Mouse (Mus musculus): ENCODE measurements around the gene Bcs1l.

Bcs1l gene

DNA sequence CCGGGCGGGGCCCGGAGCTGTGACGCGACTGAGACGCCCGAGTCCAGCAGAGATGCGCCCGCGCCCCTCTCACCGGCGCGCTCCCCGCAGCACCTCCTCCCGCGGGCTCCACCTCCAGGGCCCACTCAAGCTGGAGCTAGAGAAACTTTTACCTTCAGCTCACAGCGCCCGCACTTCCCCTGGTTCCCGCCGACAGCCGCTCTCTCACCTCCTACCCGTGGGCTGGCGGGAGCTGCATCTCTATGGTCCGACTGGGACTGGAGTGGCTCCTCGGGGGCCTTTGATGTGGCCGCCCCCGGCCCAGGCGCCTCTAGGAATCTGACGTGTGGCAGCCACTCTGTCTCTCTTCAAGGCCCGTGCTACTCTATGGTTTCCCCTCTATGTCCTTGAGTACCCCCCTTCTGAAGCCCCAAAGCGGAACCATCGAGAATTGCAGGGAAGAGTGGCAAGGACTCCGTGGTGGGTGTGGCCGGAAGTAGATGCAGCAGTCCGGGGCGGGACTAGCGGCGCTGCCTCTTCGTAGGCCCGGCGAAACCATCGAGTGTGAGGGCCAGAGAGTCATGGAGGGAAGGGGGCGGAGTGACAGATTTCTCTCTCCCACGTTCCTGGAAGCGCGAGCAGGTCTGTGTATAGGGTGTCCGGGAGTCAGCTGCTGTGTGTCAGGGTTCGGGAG lies at the start of gene Bcs1l, which contains the start of gene Zfp142:
TSS of gene Bcs1l (plus strand) at position 517 of the 673 bp plus-strand sequence.
TSS of gene Zfp142 (minus strand) at position 474 of the 673 bp plus-strand sequence.
- peak; percentile 100 for DNase-seq

DNA sequence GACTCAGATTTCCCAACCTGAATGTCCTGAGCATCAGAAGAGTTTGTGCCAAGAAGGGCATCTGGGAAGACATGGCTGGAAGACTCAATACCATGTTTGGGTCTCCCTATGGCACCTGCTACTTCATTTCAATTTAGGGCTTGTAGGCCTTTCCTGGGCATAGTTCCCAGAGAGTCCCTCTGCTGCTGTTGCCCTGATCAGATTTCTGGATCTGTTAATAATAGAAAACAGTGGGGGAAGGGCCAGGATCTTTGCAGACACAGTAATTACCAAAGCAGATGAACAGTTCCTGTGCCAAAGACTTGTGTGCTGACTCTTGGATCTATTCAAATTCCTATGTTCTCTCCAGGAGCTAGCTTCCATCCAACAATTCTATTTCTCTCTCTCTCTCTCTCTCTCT lies 49.4 kb upstream of the Bcs1l start:
- DNase-seq = no peak

DNA sequence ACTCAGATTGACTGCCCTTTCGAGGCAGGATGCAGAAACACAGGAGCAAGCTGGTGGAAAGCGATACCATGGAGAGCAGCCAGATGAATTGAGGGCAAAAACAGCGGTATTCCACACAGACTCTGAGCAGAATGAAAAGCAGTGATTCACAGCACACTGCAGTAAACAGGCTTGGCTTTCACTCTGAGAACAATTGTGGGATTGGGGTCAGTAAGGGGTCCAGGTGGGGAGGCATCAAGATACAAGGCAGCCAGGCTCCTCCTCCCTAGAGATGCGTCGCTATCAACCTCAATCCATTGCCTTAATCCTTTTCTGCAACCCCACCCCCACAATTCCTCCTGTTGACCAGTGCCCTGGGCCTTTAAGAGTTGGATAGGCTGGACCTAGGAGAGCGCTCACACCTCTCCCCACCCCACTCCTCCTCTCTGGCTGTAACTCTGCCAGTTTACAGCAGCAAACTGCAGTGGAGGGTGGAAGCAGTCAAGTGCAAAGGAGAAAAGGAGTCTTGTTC lies 45.6 kb upstream of the Bcs1l start, which contains the start of gene Plcd4:
TSS of gene Plcd4 (plus strand) at position 438 of the 511 bp plus-strand sequence.
- DNase-seq = peak; percentile 3

DNA sequence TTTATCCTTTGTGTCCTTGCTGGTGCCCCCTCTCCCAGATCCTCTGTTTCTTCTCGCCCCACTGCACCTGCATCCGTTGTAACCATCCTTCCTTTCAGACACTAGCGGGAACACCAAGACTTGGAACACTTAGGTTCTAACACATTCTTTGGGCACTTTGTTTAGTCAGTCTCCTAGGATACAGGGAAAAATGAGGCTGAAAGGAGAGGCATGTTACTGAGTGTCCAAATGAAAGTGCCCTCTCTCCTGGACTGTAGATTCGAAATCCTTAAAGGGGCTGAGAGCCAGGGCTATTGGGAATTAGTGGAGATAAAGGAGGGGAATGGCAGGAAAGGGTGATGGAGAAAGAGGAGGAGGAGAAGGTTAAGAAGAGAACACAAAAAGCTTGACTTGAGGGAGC lies 43.9 kb upstream of the Bcs1l start, which contains the start of gene Usp37:
TSS of gene Usp37 (minus strand) at position 101 of the 400 bp plus-strand sequence.
- no peak for DNase-seq

DNA sequence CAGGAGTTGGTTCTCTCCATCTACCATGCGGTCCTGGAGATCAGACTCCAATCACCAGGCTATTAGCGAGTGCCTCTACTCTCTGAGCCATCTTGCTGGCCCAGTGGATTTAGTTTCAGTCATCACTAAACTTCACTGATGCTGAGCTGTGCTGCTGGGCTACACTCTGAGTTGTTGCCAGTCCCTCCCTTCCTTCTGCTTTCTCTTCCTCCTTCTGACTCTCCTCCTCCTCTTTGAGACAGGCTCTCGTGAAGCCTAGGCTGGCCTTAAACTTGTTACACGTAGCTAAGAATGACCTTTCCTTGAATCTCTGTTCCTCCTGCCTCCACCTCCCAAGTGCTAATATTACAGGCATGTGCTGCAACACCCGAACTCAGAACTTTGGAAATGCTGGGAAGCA lies 29.0 kb upstream of the Bcs1l start:
- no peak for DNase-seq

DNA sequence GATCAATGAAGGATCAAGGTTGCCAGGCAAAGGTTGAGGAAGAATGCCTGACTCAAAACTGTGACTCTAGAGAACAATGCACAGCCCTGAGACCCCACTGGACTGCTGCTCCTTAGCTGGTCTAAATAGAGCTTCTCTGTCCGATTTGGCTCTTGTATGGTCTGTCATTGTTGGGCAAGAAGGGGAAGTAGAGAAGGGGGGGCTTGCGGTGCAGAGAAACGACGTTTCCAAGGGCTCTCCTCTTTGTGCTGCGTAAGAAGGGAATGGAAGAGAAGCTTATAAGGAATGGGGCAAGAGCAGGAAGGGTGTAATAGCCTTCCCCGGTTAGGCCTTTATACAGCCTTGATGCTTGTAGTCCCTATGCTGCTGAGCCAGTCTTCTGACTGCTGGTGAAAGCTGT lies 22.3 kb upstream of the Bcs1l start:
- DNase-seq = no peak

DNA sequence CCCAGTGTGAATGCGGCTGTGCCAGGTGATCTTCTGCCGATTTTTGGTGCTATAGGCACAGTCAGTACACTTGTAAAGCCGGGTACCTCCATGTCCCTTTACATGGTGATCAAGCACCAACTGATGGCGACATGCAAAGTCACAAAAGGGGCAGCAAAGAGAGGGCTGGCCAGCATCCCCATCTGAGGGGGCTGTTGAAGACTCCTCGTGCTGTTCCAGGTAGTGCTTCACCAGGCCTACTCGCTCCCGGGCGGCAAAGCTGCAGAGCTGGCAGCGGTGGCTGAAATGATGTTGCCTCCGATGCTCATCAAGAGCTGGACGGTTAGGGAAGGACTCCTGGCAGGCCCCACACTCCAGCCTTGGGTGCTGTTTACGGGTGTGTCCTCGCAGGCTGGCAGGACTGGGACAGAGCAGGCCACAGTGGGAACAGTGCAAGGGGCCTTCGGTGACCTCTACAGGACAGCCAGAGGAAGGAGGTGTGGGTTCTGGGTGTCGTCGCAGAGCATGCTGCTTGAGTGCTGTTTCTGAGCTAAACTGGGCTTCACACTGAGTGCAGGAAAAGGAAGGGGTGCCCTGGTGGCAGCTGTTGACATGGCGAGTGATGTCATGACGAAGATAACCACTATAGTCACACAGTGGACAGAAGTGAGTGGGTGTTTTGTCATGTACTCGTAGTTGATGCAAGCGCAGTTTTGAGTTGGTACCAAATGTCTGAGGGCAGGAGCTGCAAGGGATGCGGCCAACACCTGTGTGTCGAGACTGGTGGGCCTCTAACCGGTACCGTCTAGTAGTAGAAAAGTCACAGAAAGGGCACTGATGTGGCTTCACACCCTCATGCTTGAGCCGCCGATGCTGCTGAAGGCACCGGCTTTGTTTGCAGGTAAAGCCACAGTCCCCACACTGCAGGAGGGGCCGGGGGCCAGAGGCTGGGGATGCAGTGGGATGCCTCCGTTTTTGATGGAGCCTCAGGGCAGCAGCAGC lies 18.1 kb upstream of the Bcs1l start:
- no peak for DNase-seq

DNA sequence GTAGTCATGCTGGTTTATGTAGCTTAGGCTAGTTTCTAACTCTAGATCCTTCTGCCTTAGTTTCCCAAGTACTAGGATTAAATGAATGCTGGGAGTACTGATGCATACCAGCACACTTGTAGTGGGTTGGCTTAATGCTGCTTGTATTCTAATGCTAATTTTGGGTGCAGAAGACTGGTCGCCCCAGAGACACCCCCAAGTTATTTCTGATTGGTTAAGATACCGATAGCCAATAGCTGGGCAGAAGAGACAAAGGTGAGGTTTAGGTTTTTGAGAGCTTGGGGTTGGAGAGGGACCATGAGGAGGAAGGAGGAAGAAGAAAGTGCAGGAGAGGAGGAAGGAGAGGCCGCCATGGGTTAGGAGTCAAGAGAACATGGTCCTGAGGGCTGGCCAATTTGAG lies 5.5 kb upstream of the Bcs1l start:
- no peak for DNase-seq

DNA sequence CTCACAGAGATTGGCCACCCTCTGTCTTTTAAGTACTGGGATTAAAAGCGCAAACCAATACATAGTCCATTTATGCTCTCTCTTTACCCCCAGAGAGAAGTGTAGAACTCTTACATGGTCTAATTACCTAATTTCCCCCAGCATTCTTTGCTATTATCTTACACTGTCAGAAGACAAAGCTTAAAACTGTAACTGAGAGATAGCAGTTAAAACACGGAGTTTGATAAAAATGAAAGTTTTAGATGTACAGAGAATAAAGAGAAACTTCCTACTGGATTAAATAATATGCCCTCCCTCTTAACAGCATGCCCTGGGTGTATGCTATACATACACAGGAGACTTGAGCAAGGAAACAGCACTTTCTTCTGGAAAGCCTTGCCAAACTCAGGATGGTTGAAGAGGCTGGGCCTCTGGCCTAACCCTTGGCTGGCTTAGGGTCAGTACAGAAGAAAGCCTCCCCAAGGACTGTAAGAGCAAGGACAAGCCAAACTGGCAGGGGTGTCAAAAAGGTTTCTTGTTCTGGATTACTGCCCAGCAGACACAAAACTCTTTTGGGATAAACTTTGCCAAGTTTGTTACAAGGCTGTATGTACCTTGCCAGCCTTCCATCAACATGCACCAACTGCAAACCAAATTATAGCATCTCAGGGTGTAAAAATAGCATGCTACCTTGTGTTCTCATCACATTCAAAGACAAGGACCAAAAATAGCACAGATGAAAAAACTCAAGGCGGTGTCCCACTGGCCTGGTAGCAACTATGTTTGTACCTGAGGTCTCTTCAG lies 3.3 kb upstream of the Bcs1l start:
- DNase-seq = no peak

DNA sequence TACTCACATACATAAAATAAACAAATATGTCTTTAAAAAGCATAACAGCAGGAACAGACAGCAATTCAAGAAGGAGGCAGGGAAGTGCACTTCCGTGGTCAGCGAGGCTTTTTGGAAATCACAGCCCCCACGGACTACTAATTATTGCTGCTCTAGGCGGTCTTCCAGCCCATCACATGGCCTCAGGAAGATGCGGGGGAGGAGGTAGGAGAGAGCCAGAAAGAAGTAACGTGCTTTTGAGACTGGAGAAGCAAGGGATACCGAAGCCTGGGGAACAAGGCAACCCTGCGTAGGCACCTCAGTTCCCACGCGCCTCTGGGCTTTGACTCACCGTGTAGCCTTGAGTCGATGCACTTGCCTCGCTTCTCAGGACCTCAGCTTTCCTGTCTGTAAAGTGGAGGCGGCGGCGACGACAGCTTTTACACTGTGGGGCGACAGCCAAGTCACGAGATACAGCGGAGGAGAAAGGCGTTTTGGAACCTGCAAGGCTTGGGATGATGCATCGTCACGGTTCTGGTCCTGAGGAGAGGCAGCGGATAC lies 786 bp upstream of the Bcs1l start:
- DNase-seq = no peak

DNA sequence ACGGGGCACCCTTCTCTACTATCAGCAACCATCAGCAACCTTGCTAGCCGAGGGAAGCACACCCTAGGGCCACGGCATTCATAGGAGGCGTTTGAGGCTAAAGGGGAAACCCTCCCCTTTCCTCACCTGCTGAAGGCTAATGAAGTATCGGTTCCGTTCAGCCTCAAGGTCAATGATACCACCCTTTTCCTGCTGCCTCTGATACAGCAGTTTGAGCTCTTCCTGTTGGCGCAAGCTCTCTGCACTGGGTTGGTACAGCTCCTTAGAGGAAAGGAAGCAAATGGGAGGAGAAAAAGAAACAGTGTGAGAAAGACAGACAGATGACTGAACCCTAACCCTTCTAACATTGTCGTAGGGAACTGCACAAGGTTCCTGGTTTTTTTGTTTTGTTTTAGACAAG lies 6.3 kb downstream of the Bcs1l start:
- DNase-seq = no peak

DNA sequence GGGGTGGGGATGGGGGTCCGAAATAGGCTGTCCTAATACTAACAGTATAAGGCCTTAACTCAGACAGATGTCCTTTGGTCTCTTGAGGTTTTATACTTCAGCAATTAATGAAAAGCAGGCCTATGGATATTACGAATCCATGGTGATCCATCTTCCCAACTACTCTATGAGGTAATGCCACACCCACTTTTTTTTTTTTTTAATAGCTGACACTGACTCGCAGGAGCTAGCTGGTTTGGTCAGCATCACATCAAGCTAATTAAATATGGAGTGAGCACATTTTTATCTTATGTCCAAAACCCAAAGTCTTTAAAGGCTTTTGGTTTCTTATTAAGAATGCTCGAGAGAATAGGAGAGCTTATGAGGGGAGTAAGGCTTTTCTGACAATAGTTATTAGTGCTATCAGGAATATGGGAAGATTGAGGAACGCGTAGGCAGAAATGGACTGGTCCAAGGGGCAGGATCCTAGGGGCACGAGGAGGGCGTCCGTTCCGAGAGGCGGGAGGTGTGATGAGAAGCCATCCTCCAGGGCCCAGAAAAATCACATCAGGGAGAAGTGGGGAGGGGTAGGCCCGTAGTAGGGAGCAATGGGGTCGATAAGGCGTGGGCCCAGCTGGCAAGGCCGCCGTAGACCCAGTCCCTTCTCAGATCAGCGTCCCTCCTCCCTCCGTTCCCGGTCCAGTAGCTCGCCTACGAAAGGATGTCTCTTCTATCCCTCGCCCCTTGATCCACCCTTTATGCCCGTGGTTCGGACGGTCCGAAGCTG lies 12.6 kb downstream of the Bcs1l start:
- no peak for DNase-seq

DNA sequence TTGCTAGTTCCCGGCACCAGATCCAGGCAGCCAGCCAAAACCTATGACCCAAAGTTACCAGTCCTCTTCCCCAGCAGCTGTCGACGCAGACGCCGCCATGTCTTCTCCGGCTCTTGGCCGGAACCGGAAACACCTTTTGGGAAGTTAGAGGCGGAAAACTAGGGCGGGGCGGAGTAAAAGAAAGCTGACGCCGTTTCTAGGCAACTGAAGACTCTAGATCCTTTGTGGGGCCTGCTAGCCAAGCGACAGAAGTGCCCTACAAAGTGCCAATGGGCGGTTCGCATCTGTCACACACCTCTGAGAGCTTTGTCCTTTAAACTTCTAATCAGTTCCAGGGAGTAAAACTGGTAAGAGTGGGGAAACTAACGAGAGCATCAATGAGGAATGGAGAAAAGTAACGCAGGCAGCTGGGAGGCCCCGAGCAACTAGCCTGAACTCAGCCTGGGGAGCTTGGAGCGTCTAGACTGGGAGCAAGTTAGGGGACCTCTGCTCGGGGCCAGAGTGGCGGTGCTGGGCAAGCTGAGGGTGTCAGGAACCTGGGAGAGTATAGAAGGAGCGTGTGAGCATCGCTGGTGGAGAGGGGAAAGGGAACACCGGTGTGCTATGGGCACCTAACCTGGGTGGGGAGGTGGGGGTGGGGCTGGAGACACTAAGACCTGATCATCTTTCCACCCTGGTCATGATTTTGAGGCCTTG lies 13.3 kb downstream of the Bcs1l start, which contains the start of the genes Rnf25 and Stk36:
TSS of gene Rnf25 (minus strand) at position 131 of the 696 bp plus-strand sequence.
TSS of gene Stk36 (plus strand) at position 179 of the 696 bp plus-strand sequence.
- peak; percentile 93 for DNase-seq

DNA sequence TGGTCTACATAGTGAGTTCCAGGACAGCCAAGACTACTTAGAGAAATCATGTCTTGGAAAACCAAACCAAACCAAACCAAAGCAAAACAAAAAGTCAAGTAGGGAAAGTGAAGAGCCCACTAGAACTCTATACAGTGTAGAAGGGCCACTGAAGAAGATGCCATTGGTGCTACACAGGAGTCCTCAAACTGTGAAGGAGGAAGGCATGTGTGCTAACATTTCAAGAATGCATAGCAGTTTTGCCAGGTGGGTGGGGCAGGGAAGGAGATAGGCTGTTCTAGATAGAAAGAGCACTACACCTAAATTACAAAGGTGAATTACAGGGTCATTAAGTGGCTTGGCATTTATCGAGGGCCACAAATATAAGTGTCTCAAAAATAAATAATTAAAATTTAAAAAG lies 36.1 kb downstream of the Bcs1l start:
- peak; percentile 67 for DNase-seq

DNA sequence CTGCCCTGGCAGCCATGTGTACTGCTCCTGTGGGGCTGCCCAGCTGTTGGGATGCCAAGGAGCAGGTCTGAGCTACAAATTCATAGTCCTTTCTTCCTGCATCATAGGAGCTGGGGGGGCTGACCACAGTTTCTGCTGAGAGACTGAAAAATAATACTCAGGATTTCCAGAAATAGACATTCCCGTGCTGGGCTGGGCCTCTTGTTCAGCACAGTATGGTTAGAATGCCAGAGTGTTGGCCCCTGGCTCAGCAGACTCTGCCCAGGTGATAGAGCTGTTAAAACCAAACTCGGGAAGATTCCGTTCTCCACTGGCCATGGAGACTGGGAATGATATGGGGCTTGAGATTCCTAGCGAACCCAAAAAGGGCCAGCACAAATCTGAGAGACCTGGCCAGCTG lies 38.0 kb downstream of the Bcs1l start:
- no peak for DNase-seq

DNA sequence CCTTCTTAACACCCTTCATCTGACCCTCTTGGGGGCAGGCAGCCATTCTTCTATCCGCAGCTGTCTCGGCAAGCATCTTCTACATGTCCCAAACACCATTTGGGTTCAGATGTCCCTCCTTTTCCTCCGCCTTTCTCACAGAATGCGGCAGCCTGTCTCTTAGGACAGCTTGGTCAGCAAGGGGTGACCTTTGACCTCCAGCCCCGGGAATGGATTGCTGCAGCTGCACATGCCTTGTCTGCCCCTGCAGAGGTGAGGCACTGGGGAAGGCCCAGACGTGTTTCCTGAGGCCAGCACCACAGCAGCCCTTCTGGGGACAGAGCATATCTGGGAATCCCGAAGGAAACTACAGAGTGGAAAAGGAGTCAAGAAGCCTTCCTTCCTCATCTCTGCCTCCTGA lies 39.9 kb downstream of the Bcs1l start:
- peak; percentile 48 for DNase-seq

DNA sequence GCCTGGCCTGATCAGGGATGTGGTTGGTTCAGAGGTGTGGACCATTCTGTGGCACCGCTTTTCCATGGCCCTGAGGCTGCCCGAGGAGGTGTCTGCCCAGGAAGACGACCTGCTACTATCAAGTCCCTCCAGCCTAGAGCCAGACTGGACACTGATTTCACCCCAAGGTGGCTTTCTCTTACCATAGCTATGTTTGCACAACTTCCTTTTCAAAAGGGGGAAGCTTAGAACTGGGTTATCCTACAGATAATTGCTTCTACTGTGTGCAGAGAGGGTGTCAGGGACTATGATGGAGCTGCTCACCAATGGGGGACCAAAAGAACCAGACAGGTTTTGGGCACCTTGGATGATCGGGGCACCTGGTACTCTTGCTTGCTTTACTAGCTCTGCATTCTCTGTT lies 44.6 kb downstream of the Bcs1l start:
- DNase-seq = no peak

All from lung, postnatal 10 days (tissue).